Mouse (Mus musculus): Measurements from ENCODE around the gene Myo1b. TPM values are rescaled to one million over a fixed set of nuclear protein-coding genes. Genes with fewer than 3 reads are reported as not detected.

Myo1b gene
- polyA plus RNA-seq, 1 experiment from 2014 or later: 26.2 TPM

GRCm38 (mm10) chr1:51897160-51897572 lies 18.7 kb downstream of the Myo1b start:
- TF ChIP-seq CTCF (IDR thresholded peaks at IDR 0.05): no peak
- H3K27me3 ChIP-seq: no peaks in the 10 kb centered on the region
- in situ Hi-C loops (cut with MboI; ENCODE audit: low pct_unique_long_range_greater_than_20kb): no loop called here
- POLR2A ChIA-PET: interaction anchor here (1.3 kb wide), 1 partner anchor 11 kb away, joined by 3 read pairs; no protein-coding TSS in a partner anchor
- CTCF ChIA-PET: interaction anchor here (1.1 to 1.3 kb wide), 3 partner anchors 8 to 48 kb away, joined by 3 read pairs; no protein-coding TSS in a partner anchor
- no peak for ATAC-seq
- no peak for DNase-seq (ENCODE audit: low read depth, low spot score)

GRCm38 (mm10) chr1:51895961-51896360 lies 19.9 kb downstream of the Myo1b start:
- in situ Hi-C loops (cut with MboI; ENCODE audit: low pct_unique_long_range_greater_than_20kb): no loop called here
- ChIA-PET CTCF (no interaction called here), POLR2A (no interaction called here)
- ATAC-seq (no peak), DNase-seq (ENCODE audit: low read depth, low spot score) (no peak)
- H3K27me3 ChIP-seq: no peaks in the 10 kb centered on the region
- TF ChIP-seq CTCF (IDR thresholded peaks at IDR 0.05): no peak

GRCm38 (mm10) chr1:51894721-51895120 lies 21.1 kb downstream of the Myo1b start:
- DNase-seq (ENCODE audit: low read depth, low spot score): no peak
- in situ Hi-C loops (cut with MboI; ENCODE audit: low pct_unique_long_range_greater_than_20kb): no loop called here
- no peak for TF ChIP-seq CTCF (IDR thresholded peaks at IDR 0.05)
- no peak for ATAC-seq
- ChIA-PET CTCF (interaction anchor here (1.1 to 1.2 kb wide), 3 partner anchors 13 to 98 kb away, joined by 3 to 5 read pairs (median 3); no protein-coding TSS in a partner anchor), POLR2A (interaction anchor here (0.7 kb wide), 1 partner anchor 833 kb away, joined by 4 read pairs; no protein-coding TSS in a partner anchor)
- H3K27me3 ChIP-seq: no peaks in the 10 kb centered on the region

- no peaks in the 10 kb centered on the region for H3K27me3 ChIP-seq
- in situ Hi-C loops (cut with MboI; ENCODE audit: low pct_unique_long_range_greater_than_20kb): no loop called here
- no peak for ATAC-seq
- ChIA-PET POLR2A (no interaction called here), CTCF (interaction anchor here (1.1 to 1.2 kb wide), 3 partner anchors 14 to 97 kb away, joined by 3 to 5 read pairs (median 3); no protein-coding TSS in a partner anchor)
- DNase-seq (ENCODE audit: low read depth, low spot score): no peak
- no peak for TF ChIP-seq CTCF (IDR thresholded peaks at IDR 0.05)
Measured at GRCm38 (mm10) chr1:51893521-51894355, 22.1 kb downstream of the Myo1b start.

- H3K27me3 ChIP-seq: no peaks in the 10 kb centered on the region
- no peak for DNase-seq (ENCODE audit: low read depth, low spot score)
- ChIA-PET CTCF (interaction anchor here (1.0 to 1.8 kb wide), 2 partner anchors 16 to 27 kb away, joined by 3 to 4 read pairs; no protein-coding TSS in a partner anchor), POLR2A (no interaction called here)
- no peak for TF ChIP-seq CTCF (IDR thresholded peaks at IDR 0.05)
- in situ Hi-C loops (cut with MboI; ENCODE audit: low pct_unique_long_range_greater_than_20kb): no loop called here
- ATAC-seq: no peak
Measured at GRCm38 (mm10) chr1:51892005-51892404, 23.9 kb downstream of the Myo1b start.

GRCm38 (mm10) chr1:51888046-51888813 lies 27.6 kb downstream of the Myo1b start:
- no peak for TF ChIP-seq CTCF (IDR thresholded peaks at IDR 0.05)
- ChIA-PET POLR2A (no interaction called here), CTCF (interaction anchor here (1.3 to 1.8 kb wide), 4 partner anchors 9 to 78 kb away, joined by 3 read pairs; no protein-coding TSS in a partner anchor)
- no peaks in the 10 kb centered on the region for H3K27me3 ChIP-seq
- in situ Hi-C loops (cut with MboI; ENCODE audit: low pct_unique_long_range_greater_than_20kb): no loop called here
- no peak for ATAC-seq
- DNase-seq (ENCODE audit: low read depth, low spot score): no peak

GRCm38 (mm10) chr1:51885356-51885983 lies 30.4 kb downstream of the Myo1b start:
- H3K27me3 ChIP-seq: no peaks in the 10 kb centered on the region
- POLR2A ChIA-PET: no interaction called here
- ATAC-seq: no peak
- in situ Hi-C loops (cut with MboI; ENCODE audit: low pct_unique_long_range_greater_than_20kb): no loop called here
- no peak for TF ChIP-seq CTCF (IDR thresholded peaks at IDR 0.05)
- CTCF ChIA-PET: no interaction called here
- DNase-seq (ENCODE audit: low read depth, low spot score): no peak

GRCm38 (mm10) chr1:51883211-51883610 lies 32.7 kb downstream of the Myo1b start:
- no peaks in the 10 kb centered on the region for H3K27me3 ChIP-seq
- ChIA-PET POLR2A (no interaction called here), CTCF (no interaction called here)
- DNase-seq (ENCODE audit: low read depth, low spot score) (no peak), ATAC-seq (no peak)
- in situ Hi-C loops (cut with MboI; ENCODE audit: low pct_unique_long_range_greater_than_20kb): no loop called here
- no peak for TF ChIP-seq CTCF (IDR thresholded peaks at IDR 0.05)

- ATAC-seq: no peak
- in situ Hi-C loops (cut with MboI; ENCODE audit: low pct_unique_long_range_greater_than_20kb): no loop called here
- DNase-seq (ENCODE audit: low read depth, low spot score): no peak
- no peaks in the 10 kb centered on the region for H3K27me3 ChIP-seq
- no peak for TF ChIP-seq CTCF (IDR thresholded peaks at IDR 0.05)
- POLR2A ChIA-PET: no interaction called here
- CTCF ChIA-PET: interaction anchor here (0.9 to 1.5 kb wide), 2 partner anchors 11 to 16 kb away, joined by 4 to 7 read pairs; no protein-coding TSS in a partner anchor
Measured at GRCm38 (mm10) chr1:51882752-51883151, 33.1 kb downstream of the Myo1b start.

Data from Patski (cell line).